ENCODE assay signal across 8 mouse cellular contexts in genomic region chr8:81767411-81768312, GRCm38 (mm10).
DNase-seq lines count a peak whose midpoint lies in the region; ATAC-seq and TF ChIP-seq lines count a peak whose summit lies in the region.

No protein-coding gene starts in this region.

- no peak overlapping the region for H3K27ac ChIP-seq in forebrain, embryonic 14.5 days (ENCODE audit: low read depth, low read length)
- H3K27ac ChIP-seq in hindbrain, embryonic 16.5 days (ENCODE audit: low read depth, low read length): no peak overlapping the region; the same call in 1 of the 2 replicates
- peak overlapping the region; percentile 61; the same call in 1 of the 2 replicates for H3K27ac ChIP-seq in liver, embryonic 11.5 days (ENCODE audit: low read depth, low read length)
- no peak overlapping the region for H3K27ac ChIP-seq in midbrain, postnatal 0 days (ENCODE audit: low read depth, low read length)

- no peaks in the 10 kb centered on the region for H3K36me3 ChIP-seq in forebrain, embryonic 14.5 days (ENCODE audit: control insufficient read depth, insufficient read depth, low read length)
- H3K36me3 ChIP-seq in hindbrain, embryonic 16.5 days (ENCODE audit: control insufficient read depth, insufficient read depth, low read length): no peaks in the 10 kb centered on the region
- no peaks in the 10 kb centered on the region for H3K36me3 ChIP-seq in liver, embryonic 11.5 days (ENCODE audit: control insufficient read depth, insufficient read depth, low read length)
- no peaks in the 10 kb centered on the region for H3K36me3 ChIP-seq in midbrain, postnatal 0 days (ENCODE audit: insufficient read depth, low read length)

- peak overlapping the region; percentile 29; the same call in 1 of the 2 replicates for H3K4me2 ChIP-seq in forebrain, embryonic 14.5 days (ENCODE audit: low read length)
- peak overlapping the region; percentile 45 for H3K4me2 ChIP-seq in hindbrain, embryonic 16.5 days (ENCODE audit: low read length)
- H3K4me2 ChIP-seq in liver, embryonic 11.5 days: peak overlapping the region; percentile 50
- peak overlapping the region; percentile 18; the same call in 1 of the 2 replicates for H3K4me2 ChIP-seq in midbrain, postnatal 0 days (ENCODE audit: low read depth, low read length, poor library complexity, severe bottlenecking)

- TF ChIP-seq CTCF in midbrain, postnatal 0 days (IDR thresholded peaks at IDR 0.05): peak; percentile 35; the same call in 1 of the 2 replicates

- H3K9ac ChIP-seq in forebrain, embryonic 14.5 days (ENCODE audit: low read length): no peak overlapping the region
- H3K9ac ChIP-seq in hindbrain, embryonic 16.5 days (ENCODE audit: low read depth, low read length): no peak overlapping the region; the same call in 1 of the 2 replicates
- peak overlapping the region; percentile 44 for H3K9ac ChIP-seq in liver, embryonic 11.5 days (ENCODE audit: low read depth, low read length)
- no peak overlapping the region for H3K9ac ChIP-seq in midbrain, postnatal 0 days (replicated peaks; ENCODE audit: low read length, poor library complexity, severe bottlenecking)

- H3K9me3 ChIP-seq in forebrain, embryonic 14.5 days (replicated peaks; ENCODE audit: control insufficient read depth, low read length): no peaks in the 10 kb centered on the region
- no peaks in the 10 kb centered on the region for H3K9me3 ChIP-seq in hindbrain, embryonic 16.5 days (ENCODE audit: control insufficient read depth, low read length)
- H3K9me3 ChIP-seq in liver, embryonic 11.5 days (ENCODE audit: control insufficient read depth, low read length): no peaks in the 10 kb centered on the region
- H3K9me3 ChIP-seq in midbrain, postnatal 0 days (ENCODE audit: low read length): no peaks in the 10 kb centered on the region

- DNase-seq in CD4-positive helper T cell, adult 2 months (ENCODE audit: low read depth, low spot score): peak; percentile 78
- peak; percentile 5 for DNase-seq in ZHBTc4 (ENCODE audit: low read depth, low spot score)
- DNase-seq in forebrain, embryonic 14.5 days (ENCODE audit: low spot score): peak; percentile 57
- DNase-seq in liver, embryonic 11.5 days (ENCODE audit: low spot score): peak; percentile 47
- DNase-seq in midbrain, postnatal 0 days (ENCODE audit: low spot score): peak; percentile 37
- no peak for DNase-seq in right cerebral cortex, postnatal 4 days
- DNase-seq in layer of hippocampus, postnatal 36 days: no peak

- H3K4me1 ChIP-seq in forebrain, embryonic 14.5 days (ENCODE audit: control insufficient read depth, insufficient read depth, low read length): peaks cover 8% of the 10 kb centered on the region; the same call in 1 of the 2 replicates
- H3K4me1 ChIP-seq in hindbrain, embryonic 16.5 days (ENCODE audit: control insufficient read depth, insufficient read depth, low read depth, low read length): peaks cover 8% of the 10 kb centered on the region
- peaks cover 15% of the 10 kb centered on the region for H3K4me1 ChIP-seq in liver, embryonic 11.5 days (replicated peaks; ENCODE audit: control insufficient read depth, insufficient read depth, low read length)
- no peaks in the 10 kb centered on the region for H3K4me1 ChIP-seq in midbrain, postnatal 0 days (ENCODE audit: insufficient read depth, low read length)

- ATAC-seq in forebrain, embryonic 14.5 days: peak; percentile 47
- peak; percentile 62; the same call in 1 of the 2 replicates for ATAC-seq in hindbrain, embryonic 16.5 days
- ATAC-seq in liver, embryonic 11.5 days (replicated peaks; ENCODE audit: low FRiP score): peak; percentile 60
- ATAC-seq in midbrain, postnatal 0 days (ENCODE audit: low FRiP score): no peak

- H3K4me3 ChIP-seq in forebrain, embryonic 14.5 days (ENCODE audit: low read depth, low read length): no peak overlapping the region
- peak overlapping the region; percentile 11 for H3K4me3 ChIP-seq in hindbrain, embryonic 16.5 days (ENCODE audit: low read length)
- peak overlapping the region; percentile 24 for H3K4me3 ChIP-seq in liver, embryonic 11.5 days (ENCODE audit: low read depth, low read length)
- no peak overlapping the region for H3K4me3 ChIP-seq in midbrain, postnatal 0 days (ENCODE audit: low read depth, low read length)

- 5% methylated on average over 12 of the region's 12 CpGs for WGBS in forebrain, embryonic 14.5 days
- WGBS in hindbrain, embryonic 16.5 days: 21% methylated on average over 12 of the region's 12 CpGs
- WGBS in liver, embryonic 11.5 days: 16% methylated on average over 12 of the region's 12 CpGs
- WGBS in midbrain, postnatal 0 days: 18% methylated on average over 12 of the region's 12 CpGs

- no peaks in the 10 kb centered on the region for H3K27me3 ChIP-seq in forebrain, embryonic 14.5 days (replicated peaks; ENCODE audit: control insufficient read depth, insufficient read depth, low read length)
- H3K27me3 ChIP-seq in hindbrain, embryonic 16.5 days (replicated peaks; ENCODE audit: control insufficient read depth, insufficient read depth, low read length): no peaks in the 10 kb centered on the region; the same call in 1 of the 2 replicates
- H3K27me3 ChIP-seq in liver, embryonic 11.5 days (replicated peaks; ENCODE audit: control insufficient read depth, insufficient read depth, low read length): no peaks in the 10 kb centered on the region
- H3K27me3 ChIP-seq in midbrain, postnatal 0 days (ENCODE audit: insufficient read depth, low read length): no peaks in the 10 kb centered on the region

Comparison
In these comparisons a context has a peak if more than half of its experiments do, and no peak if none do; other contexts are left out.
1. DNase-seq: peak in CD4-positive helper T cell, adult 2 months (single experiment), ZHBTc4 (single experiment), forebrain, embryonic 14.5 days (single experiment), liver, embryonic 11.5 days (single experiment) and midbrain, postnatal 0 days (single experiment); none in right cerebral cortex, postnatal 4 days (single experiment) and layer of hippocampus, postnatal 36 days (0 of 2).
2. H3K4me3 ChIP-seq: peak in hindbrain, embryonic 16.5 days (single experiment) and liver, embryonic 11.5 days (single experiment); none in forebrain, embryonic 14.5 days (single experiment) and midbrain, postnatal 0 days (single experiment).
3. Peak in every context shown above with its lines, with median percentiles within 50 percentile points of each other: H3K4me2 ChIP-seq.